Mouse (Mus musculus) heart, embryonic 13.5 days (tissue): ENCODE data around the gene Tgfb1. TPM values are rescaled to one million over a fixed set of nuclear protein-coding genes. Genes with fewer than 3 reads are reported as not detected.
A peak's percentile ranks its signal among the peaks of the same experiment; 100 is the strongest.
"Not testable (repeated sequence)": the region's sequence is repeated elsewhere in the genome, so short reads cannot be mapped to it uniquely, and the experiment has no call there.

Experiments used
- ATAC-seq: fragments of 200-750 bp; cut with Nextera tagmentation; 2 replicates; pipeline ENCODE4 v1.8.0; 2017; ENCODE audit warnings: moderate TSS enrichment; ENCODE audit not compliant: insufficient number of reproducible peaks, low FRiP score, low TSS enrichment; ENCODE audit errors: extremely low read depth
- H3K27ac ChIP-seq: fragments of 300-500 bp; sonication (generic); replicated peaks from 2 replicates; pipeline ENCODE4 v1.5.1; 2015; ENCODE audit warnings: moderate library complexity, mild to moderate bottlenecking, inconsistent platforms
- H3K27me3 ChIP-seq: fragments of 300-500 bp; sonication (generic); replicated peaks from 2 replicates; pipeline ENCODE4 v1.6.1; 2015; ENCODE audit warnings: mild to moderate bottlenecking, inconsistent platforms
- H3K36me3 ChIP-seq: fragments of 300-500 bp; sonication (generic); 2 replicates; pipeline ENCODE4 v1.6.1; 2015; ENCODE audit warnings: mild to moderate bottlenecking, inconsistent platforms
- H3K4me1 ChIP-seq: fragments of 300-500 bp; sonication (generic); 2 replicates; pipeline ENCODE4 v1.6.1; 2015; ENCODE audit warnings: inconsistent platforms
- H3K4me2 ChIP-seq: fragments of 300-500 bp; sonication (generic); 2 replicates; pipeline ENCODE4 v1.6.1; 2015; ENCODE audit warnings: inconsistent platforms, mild to moderate bottlenecking, moderate library complexity
- H3K4me3 ChIP-seq: fragments of 300-500 bp; sonication (generic); 2 replicates; pipeline ENCODE4 v1.5.1; 2015; ENCODE audit warnings: moderate library complexity, mild to moderate bottlenecking, inconsistent platforms
- H3K9ac ChIP-seq: fragments of 300-500 bp; sonication (generic); 2 replicates; pipeline ENCODE4 v1.6.1; 2015; ENCODE audit warnings: inconsistent platforms, mild to moderate bottlenecking, moderate library complexity
- H3K9me3 ChIP-seq: fragments of 300-500 bp; sonication (generic); 2 replicates; pipeline ENCODE4 v1.6.1; 2016; ENCODE audit warnings: inconsistent platforms
- WGBS: fragments of 180-500 bp; shearing (Covaris S2); methylation state at CpG from one replicate; pipeline ENCODE4 v1.1.7; 2015; ENCODE audit warnings: mixed read lengths; 5-methylcytosine and 5-hydroxymethylcytosine counted together
- polyA plus RNA-seq: library from polyadenylated mRNA; unstranded; fragments of >200 nt; fragmentation: Nextera tagmentation; extraction: Ambion mirVana; gene quantifications from 2 replicates; pipeline ENCODE4 v1.2.1, GENCODE M21; 2015

The Tgfb1 gene
- polyA plus RNA-seq, 1 experiment from 2014 or later: 4.3 TPM

DNA sequence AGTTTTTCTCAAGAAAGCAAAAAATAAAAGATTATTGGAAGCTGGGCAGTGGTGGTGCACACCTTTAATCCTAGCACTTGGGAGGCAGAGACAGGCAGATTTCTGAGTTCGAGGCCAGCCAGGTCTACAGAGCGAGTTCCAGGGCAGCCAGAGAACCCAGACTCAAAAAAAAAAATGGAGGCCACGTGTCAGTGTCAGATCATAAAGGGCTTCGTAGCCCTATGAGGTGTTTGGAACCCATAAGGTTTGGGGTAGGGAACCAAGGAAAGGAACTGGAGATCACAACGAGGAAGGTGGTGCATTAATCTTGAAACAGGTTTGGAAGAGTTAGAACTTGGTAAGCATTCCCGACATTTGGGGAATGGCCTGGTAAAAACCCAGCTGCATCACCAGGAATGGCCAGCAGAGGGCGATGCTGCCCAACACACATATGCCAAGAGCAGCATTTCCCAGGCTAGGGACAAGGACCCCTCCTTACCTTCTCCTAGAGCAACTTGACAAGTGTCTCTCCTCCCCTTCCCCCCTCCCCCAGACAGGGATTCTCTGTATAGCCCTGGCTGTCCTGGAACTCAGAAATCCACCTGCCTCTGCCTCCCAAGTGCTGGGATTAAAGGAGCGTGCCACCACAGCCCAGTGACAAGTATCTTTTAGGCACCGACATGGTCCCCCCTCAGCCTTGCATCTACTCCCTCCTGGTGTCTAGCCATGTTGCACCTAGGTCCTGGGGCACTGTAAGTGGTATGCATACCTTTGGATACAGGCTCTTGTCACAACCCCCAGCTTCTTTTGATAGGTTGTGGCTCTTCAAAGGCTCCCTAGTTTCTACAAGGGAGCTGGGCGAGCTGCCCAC, 33.2 kb downstream of the Tgfb1 start:
- Histone ChIP-seq H3K9me3 (no peaks in the 10 kb centered on the region), H3K4me3 (peak overlapping the region; percentile 78), H3K36me3 (peaks cover 65% of the 10 kb centered on the region), H3K9ac (peak overlapping the region; percentile 88), H3K27me3 (no peaks in the 10 kb centered on the region), H3K4me2 (peak overlapping the region; percentile 93), H3K27ac (peak overlapping the region; percentile 88; the same call in 1 of the 2 replicates), H3K4me1 (peaks cover 22% of the 10 kb centered on the region)
- 56% methylated on average over 10 of the region's 10 CpGs for WGBS
- no peak for ATAC-seq

DNA sequence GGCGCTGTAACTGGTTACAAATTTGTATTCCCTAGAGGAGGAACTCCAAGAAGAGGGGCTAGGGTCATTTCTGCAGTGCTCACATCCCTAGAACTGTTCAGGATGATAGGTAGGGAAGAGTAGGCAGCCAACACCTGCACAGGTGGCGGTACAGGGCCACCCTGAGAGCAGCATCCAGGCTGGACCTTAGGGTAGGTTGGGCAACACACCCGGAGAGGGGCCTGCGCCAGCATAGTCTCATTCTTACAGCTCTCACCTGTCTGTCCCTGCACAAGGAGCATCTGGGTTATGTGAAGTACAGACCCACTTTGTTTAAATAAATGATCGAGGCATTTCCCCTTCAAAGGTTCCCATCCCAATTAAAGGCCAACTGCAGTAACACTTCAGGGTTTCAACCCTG, 34.0 kb downstream of the Tgfb1 start:
- no peaks in the 10 kb centered on the region for H3K9me3 ChIP-seq
- 89% methylated on average over 5 of the region's 5 CpGs for WGBS
- no peak for ATAC-seq
- no peak overlapping the region for H3K4me2 ChIP-seq
- peaks cover 22% of the 10 kb centered on the region for H3K4me1 ChIP-seq
- no peak overlapping the region for H3K9ac ChIP-seq
- H3K27ac ChIP-seq: no peak overlapping the region
- peaks cover 65% of the 10 kb centered on the region for H3K36me3 ChIP-seq
- H3K4me3 ChIP-seq: no peak overlapping the region
- H3K27me3 ChIP-seq: no peaks in the 10 kb centered on the region

DNA sequence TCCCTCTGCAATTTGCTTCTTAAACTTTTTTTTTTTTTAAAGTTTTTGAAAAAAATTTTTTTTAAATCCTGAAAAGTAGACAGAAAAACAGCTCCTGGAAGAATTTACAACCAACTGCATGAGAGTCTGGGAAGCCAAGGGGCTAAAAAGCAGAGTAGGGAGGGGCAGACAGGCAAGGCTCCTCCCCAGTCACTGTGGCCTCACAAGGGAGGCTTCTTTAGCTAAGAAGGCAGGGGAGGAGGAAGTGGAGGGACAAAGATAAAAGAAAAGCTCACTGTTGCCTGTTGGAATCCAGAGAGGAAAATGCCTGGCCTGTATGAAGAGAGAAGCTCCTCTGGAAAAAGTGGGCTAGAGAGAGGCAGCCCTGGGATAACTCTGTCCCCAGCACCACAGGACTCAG, 35.0 kb downstream of the Tgfb1 start:
- Histone ChIP-seq H3K4me1 (peaks cover 22% of the 10 kb centered on the region), H3K27ac (peak overlapping the region; percentile 48), H3K36me3 (peaks cover 67% of the 10 kb centered on the region)
- not testable (repeated sequence) for H3K9me3 ChIP-seq, H3K9ac ChIP-seq, H3K27me3 ChIP-seq, H3K4me2 ChIP-seq, H3K4me3 ChIP-seq, ATAC-seq

DNA sequence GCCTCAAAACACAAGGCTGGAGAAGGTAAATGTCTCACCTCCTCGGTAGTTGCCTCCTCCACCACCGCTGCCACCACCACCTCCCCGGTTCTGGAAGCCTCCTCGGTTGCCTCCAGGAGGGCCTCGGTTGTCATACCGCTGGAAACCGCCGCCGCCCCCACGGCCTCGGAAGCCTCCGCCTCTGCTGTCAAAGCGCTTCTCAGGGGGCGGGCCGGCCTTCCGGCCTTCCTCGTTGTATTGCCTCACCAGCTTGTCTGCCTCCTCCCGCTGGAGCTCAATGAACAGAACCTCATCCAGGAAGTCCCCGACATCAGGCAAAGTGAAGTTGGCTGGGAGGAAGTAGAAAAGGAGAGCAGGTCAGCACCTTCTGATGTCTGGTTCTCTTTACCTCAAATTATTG, 39.1 kb downstream of the Tgfb1 start:
- Histone ChIP-seq H3K9ac (no peak overlapping the region), H3K36me3 (peaks cover 98% of the 10 kb centered on the region), H3K9me3 (no peaks in the 10 kb centered on the region), H3K4me2 (no peak overlapping the region), H3K27ac (no peak overlapping the region), H3K4me3 (no peak overlapping the region), H3K27me3 (no peaks in the 10 kb centered on the region), H3K4me1 (no peaks in the 10 kb centered on the region)
- 75% methylated on average over 19 of the region's 19 CpGs for WGBS
- no peak for ATAC-seq

DNA sequence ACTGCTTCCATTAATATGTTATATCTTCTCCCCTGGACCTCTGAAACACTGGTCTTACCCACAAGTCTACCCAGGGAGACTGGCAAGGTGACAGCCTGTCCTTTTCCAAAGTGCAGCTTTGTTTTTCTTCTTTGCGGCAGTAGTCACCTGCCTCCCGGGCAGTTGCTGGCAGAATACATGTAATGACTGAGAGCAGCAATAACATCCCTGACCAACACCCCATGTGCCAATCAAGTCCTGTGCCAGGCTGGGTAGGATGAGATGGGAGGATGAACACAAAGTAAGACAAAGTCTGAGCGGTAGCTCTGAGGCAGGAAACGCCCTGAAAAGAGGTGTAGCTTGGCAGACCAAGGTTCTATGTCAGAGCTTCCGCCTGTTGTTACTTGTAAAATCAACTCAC, 41.0 kb downstream of the Tgfb1 start:
- ATAC-seq: no peak
- Histone ChIP-seq H3K27ac (no peak overlapping the region), H3K27me3 (no peaks in the 10 kb centered on the region), H3K4me1 (peaks cover 4% of the 10 kb centered on the region; the same call in 1 of the 2 replicates), H3K4me3 (no peak overlapping the region), H3K4me2 (no peak overlapping the region), H3K36me3 (peaks cover 99% of the 10 kb centered on the region), H3K9me3 (no peaks in the 10 kb centered on the region), H3K9ac (no peak overlapping the region)
- WGBS: 93% methylated on average over 5 of the region's 5 CpGs

DNA sequence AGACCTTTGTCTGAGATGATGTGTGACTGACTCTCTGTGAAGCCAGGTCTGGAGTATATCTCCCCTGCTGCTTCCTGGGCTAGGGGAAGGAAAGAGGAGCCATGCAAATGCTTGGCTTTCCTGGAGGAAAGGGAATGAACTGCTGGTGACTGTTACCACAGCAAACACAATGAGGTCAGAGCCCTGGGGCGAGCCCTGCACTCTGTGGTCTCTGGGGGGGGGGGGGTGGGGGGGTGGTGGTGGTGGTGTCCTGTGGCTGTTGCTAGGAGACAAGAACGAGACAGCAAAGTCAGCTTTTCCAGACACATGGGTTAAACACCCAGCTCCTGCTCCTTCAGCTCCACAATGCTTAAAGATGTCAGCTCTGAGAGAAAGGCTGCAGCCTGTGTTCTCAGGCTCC, 42.6 kb downstream of the Tgfb1 start:
- H3K9me3 ChIP-seq: no peaks in the 10 kb centered on the region
- no peak for ATAC-seq
- no peak overlapping the region for H3K27ac ChIP-seq
- peaks cover 99% of the 10 kb centered on the region for H3K36me3 ChIP-seq
- no peak overlapping the region for H3K9ac ChIP-seq
- WGBS: 39% methylated on average over 2 of the region's 2 CpGs
- peaks cover 4% of the 10 kb centered on the region; the same call in 1 of the 2 replicates for H3K4me1 ChIP-seq
- no peak overlapping the region for H3K4me2 ChIP-seq
- H3K4me3 ChIP-seq: no peak overlapping the region
- no peaks in the 10 kb centered on the region for H3K27me3 ChIP-seq

DNA sequence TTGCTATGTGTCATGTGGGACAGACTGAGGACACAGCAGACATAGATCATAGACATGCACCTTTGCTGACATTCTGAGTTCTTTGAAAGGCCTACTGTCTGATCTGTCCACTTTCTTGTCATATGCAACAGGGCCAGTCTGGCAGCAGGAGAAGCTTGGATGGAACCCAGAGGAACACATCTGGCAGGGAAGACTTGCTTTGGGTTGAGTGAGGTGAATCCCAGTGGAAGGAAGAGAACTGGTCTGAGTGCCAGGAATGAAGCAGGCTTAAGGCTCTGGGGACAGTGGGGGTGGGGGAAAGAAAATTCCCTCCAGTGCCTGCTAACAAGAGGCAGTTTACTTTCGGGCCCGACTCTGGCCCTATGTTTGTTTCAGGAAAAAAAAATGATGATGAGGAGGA, 43.1 kb downstream of the Tgfb1 start:
- WGBS: 94% methylated on average over 2 of the region's 2 CpGs
- H3K4me3 ChIP-seq: no peak overlapping the region
- no peak for ATAC-seq
- H3K36me3 ChIP-seq: peaks cover 99% of the 10 kb centered on the region
- H3K4me1 ChIP-seq: peaks cover 4% of the 10 kb centered on the region; the same call in 1 of the 2 replicates
- no peaks in the 10 kb centered on the region for H3K27me3 ChIP-seq
- no peak overlapping the region for H3K27ac ChIP-seq
- no peak overlapping the region for H3K4me2 ChIP-seq
- no peak overlapping the region for H3K9ac ChIP-seq
- H3K9me3 ChIP-seq: no peaks in the 10 kb centered on the region

DNA sequence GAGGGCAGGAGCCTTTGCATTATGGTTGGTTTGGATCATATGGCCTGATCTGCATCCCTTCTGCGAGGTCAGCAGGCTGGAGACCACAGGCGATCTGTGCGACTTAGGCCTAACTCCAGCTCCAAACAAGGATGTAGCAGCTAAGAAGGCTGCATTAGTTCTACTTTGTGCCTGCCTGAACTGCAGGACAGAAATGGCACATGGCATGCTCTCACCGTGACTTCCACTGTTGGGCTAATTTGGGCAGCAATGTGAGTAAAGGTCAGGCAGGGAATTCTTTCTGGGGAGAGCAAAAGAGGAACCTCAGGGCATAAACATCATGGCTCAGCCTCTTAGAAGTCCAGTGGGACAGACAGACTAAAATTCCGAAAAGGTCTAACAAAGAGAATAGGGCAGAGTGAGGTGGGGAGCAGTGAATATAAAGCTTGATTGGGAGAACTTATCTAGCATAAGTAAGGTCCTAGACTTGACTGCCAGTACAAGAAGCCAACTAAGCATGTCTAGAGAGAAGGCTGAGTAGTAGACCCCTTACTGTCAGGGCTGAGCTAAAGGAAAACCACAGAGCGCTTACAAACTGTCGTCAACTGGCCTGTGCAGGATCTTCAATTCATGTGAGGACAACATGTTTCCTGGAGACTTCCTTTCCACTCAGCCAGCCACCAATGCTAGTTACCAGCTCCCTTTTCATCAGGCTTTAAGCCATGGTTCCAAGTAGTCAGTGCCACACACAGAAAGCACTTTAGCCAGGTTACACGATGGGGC, 44.7 kb downstream of the Tgfb1 start:
- no peak overlapping the region for H3K4me2 ChIP-seq
- no peak overlapping the region; the same call in 1 of the 2 replicates for H3K27ac ChIP-seq
- WGBS: 77% methylated on average over 8 of the region's 8 CpGs
- no peaks in the 10 kb centered on the region for H3K27me3 ChIP-seq
- H3K4me3 ChIP-seq: no peak overlapping the region
- peaks cover 99% of the 10 kb centered on the region for H3K36me3 ChIP-seq
- H3K9me3 ChIP-seq: no peaks in the 10 kb centered on the region
- no peak for ATAC-seq
- H3K4me1 ChIP-seq: peaks cover 4% of the 10 kb centered on the region; the same call in 1 of the 2 replicates
- no peak overlapping the region for H3K9ac ChIP-seq

DNA sequence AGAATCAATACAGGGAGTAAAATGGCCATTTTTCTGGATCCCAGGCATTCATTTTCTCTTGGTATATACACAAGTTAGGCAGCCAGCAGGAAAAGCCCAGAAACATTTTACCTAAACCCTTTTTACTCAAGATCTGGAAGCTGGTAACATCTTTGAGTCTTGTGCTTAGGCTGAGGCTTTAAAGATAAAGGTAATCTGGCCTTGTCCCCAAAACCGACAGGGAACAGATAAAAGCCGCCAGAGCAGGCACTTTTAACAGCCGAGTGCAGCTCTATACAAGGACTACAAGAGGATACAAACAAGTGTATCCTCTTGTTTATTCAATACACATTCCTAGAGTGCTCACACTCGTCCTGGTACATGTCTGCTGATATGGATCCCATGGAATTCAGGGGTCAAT, 48.2 kb downstream of the Tgfb1 start:
- Histone ChIP-seq H3K27ac (no peak overlapping the region), H3K9ac (no peak overlapping the region), H3K4me1 (peaks cover 4% of the 10 kb centered on the region; the same call in 1 of the 2 replicates), H3K36me3 (peaks cover 100% of the 10 kb centered on the region), H3K9me3 (no peaks in the 10 kb centered on the region), H3K4me2 (no peak overlapping the region), H3K27me3 (no peaks in the 10 kb centered on the region), H3K4me3 (no peak overlapping the region)
- 27% methylated on average over 4 of the region's 4 CpGs for WGBS
- ATAC-seq: no peak

DNA sequence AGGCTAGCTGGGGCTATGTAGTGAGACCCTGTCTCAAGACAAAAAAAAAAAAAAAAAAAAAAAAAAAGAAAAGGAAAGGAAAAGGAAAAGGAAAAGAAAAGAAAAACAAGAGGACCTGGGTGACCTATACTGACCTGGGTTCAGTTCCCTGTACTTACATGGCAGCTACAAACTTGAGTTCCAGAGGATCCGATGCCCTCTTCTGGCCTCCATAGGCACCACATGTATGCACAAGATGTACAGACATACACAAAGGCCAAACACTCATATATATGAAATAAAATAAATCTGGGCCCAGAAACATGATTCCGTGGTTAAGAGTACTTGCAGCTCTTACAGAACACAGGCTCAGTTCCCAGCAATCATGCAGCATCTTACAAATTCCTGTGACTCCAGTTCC, 50.1 kb downstream of the Tgfb1 start:
- Histone ChIP-seq H3K4me2 (no peak overlapping the region), H3K36me3 (peaks cover 100% of the 10 kb centered on the region), H3K27me3 (no peaks in the 10 kb centered on the region), H3K9ac (no peak overlapping the region), H3K4me1 (no peaks in the 10 kb centered on the region), H3K9me3 (no peaks in the 10 kb centered on the region), H3K27ac (no peak overlapping the region), H3K4me3 (no peak overlapping the region)
- ATAC-seq: no peak
- WGBS: 96% methylated on average over 2 of the region's 2 CpGs

DNA sequence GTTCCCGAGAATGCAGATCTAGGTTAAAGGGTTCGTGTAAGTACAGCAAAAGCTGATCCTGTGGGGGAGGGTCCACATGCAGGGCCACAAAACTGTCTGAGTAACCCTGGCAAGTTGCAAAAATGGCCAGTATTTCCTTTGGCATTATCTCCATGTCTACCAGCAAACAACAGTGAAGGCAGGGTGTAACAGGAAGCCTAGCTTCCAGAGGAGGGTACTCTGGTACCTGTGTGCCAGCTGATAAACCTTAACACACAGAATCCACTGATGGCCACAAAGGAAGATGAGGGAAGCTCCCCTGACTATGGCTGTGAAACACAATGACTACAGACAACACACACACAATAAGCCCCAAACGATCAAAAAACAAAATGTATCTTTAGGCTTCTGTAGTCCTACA, 51.5 kb downstream of the Tgfb1 start:
- no peaks in the 10 kb centered on the region for H3K27me3 ChIP-seq
- no peak overlapping the region for H3K9ac ChIP-seq
- H3K4me1 ChIP-seq: no peaks in the 10 kb centered on the region
- 79% methylated on average over 3 of the region's 3 CpGs for WGBS
- no peak for ATAC-seq
- H3K27ac ChIP-seq: no peak overlapping the region
- peaks cover 100% of the 10 kb centered on the region for H3K36me3 ChIP-seq
- no peaks in the 10 kb centered on the region for H3K9me3 ChIP-seq
- no peak overlapping the region for H3K4me3 ChIP-seq
- H3K4me2 ChIP-seq: no peak overlapping the region
